Mouse (Mus musculus) cortical plate, adult 2 months (tissue): Measurements from ENCODE around the gene Pik3r4.

Experiments
- CTCF ChIP-seq: fragments of 200-500 bp; IDR thresholded peaks from 2 replicates; pipeline ENCODE4 v1.5.1; 2011; ENCODE audit warnings: mild to moderate bottlenecking, control low read depth, low read length; ENCODE audit not compliant: insufficient read depth; ENCODE audit errors: extremely low read depth
- POLR2A ChIP-seq: fragments of 200-500 bp; IDR thresholded peaks from 2 replicates; pipeline ENCODE4 v1.6.1; 2011; ENCODE audit warnings: mild to moderate bottlenecking, low read length, control low read depth; ENCODE audit not compliant: insufficient read depth; ENCODE audit errors: extremely low read depth

GRCm38 (mm10) chr9:105642460-105643371 lies at the start of gene Pik3r4:
- TF ChIP-seq CTCF, result no peak
- TF ChIP-seq POLR2A, result peak; percentile 94
